ENCODE assay signal across 8 mouse cellular contexts in the genomic region with DNA sequence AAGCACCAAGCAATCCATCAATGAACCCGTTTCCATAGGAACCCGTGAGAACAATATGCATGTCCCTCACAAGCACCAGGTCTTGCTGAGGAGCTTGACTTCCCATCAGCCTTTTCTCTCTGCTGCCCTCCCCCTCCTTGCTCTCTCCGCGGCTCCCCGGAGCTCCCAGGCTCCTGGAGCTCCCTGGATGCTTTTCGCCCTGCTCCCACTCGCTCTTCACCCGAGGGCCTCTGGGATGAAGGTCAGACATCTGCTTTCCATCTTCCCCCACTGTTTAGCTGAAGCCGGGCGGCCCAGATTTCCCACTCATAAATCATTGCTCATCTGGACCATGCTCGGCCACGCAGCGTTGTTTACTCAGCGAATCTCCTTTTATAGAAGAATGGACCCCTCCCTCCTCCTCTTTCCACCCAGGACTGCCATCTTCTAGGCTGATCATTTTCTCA.
DNase-seq lines count a peak whose midpoint lies in the region; ATAC-seq and TF ChIP-seq lines count a peak whose summit lies in the region.

No protein-coding gene starts in this region.

- peak; percentile 91 for ATAC-seq in forebrain, embryonic 12.5 days (ENCODE audit: low FRiP score)
- ATAC-seq in heart, embryonic 16.5 days (replicated peaks; ENCODE audit: extremely low read depth, insufficient read depth, low FRiP score): 0 out of 2 replicates have a peak, but pooled peaks have one; percentile 14
- ATAC-seq in kidney, postnatal 0 days (replicated peaks; ENCODE audit: low FRiP score, low read depth): peak; percentile 80
- peak; percentile 93 for ATAC-seq in lung, embryonic 15.5 days (ENCODE audit: borderline replicate concordance, extremely low read depth, low FRiP score, low TSS enrichment)

- no peaks in the 10 kb centered on the region for H3K9me3 ChIP-seq in forebrain, embryonic 12.5 days
- H3K9me3 ChIP-seq in heart, embryonic 16.5 days (replicated peaks; ENCODE audit: control insufficient read depth, low read length): no peaks in the 10 kb centered on the region
- H3K9me3 ChIP-seq in kidney, postnatal 0 days (replicated peaks; ENCODE audit: low read length): no peaks in the 10 kb centered on the region
- H3K9me3 ChIP-seq in lung, embryonic 15.5 days: no peaks in the 10 kb centered on the region

- no peak for TF ChIP-seq CTCF in kidney, postnatal 0 days (IDR thresholded peaks at IDR 0.05; ENCODE audit: low read depth)

- peaks cover 20% of the 10 kb centered on the region for H3K4me1 ChIP-seq in forebrain, embryonic 12.5 days
- peaks cover 6% of the 10 kb centered on the region for H3K4me1 ChIP-seq in heart, embryonic 16.5 days (ENCODE audit: control insufficient read depth, insufficient read depth, low read length)
- H3K4me1 ChIP-seq in kidney, postnatal 0 days (replicated peaks; ENCODE audit: insufficient read depth, low read length): 0 out of 2 replicates have a peak, but pooled peaks cover 5% of the 10 kb centered on the region
- H3K4me1 ChIP-seq in lung, embryonic 15.5 days: peaks cover 15% of the 10 kb centered on the region

- H3K27me3 ChIP-seq in forebrain, embryonic 12.5 days: no peaks in the 10 kb centered on the region
- no peaks in the 10 kb centered on the region for H3K27me3 ChIP-seq in heart, embryonic 16.5 days (ENCODE audit: control insufficient read depth, insufficient read depth, low read length)
- no peaks in the 10 kb centered on the region for H3K27me3 ChIP-seq in kidney, postnatal 0 days (ENCODE audit: insufficient read depth, low read length)
- H3K27me3 ChIP-seq in lung, embryonic 15.5 days: no peaks in the 10 kb centered on the region

- H3K36me3 ChIP-seq in forebrain, embryonic 12.5 days (replicated peaks): no peaks in the 10 kb centered on the region
- H3K36me3 ChIP-seq in heart, embryonic 16.5 days (ENCODE audit: control insufficient read depth, insufficient read depth): no peaks in the 10 kb centered on the region
- H3K36me3 ChIP-seq in kidney, postnatal 0 days (ENCODE audit: insufficient read depth, low read length): no peaks in the 10 kb centered on the region
- H3K36me3 ChIP-seq in lung, embryonic 15.5 days: no peaks in the 10 kb centered on the region

- H3K27ac ChIP-seq in forebrain, embryonic 12.5 days: peak overlapping the region; percentile 79
- H3K27ac ChIP-seq in heart, embryonic 16.5 days (ENCODE audit: low read length): 0 out of 2 replicates have a peak overlapping the region, but pooled peaks have one; percentile 2
- peak overlapping the region; percentile 14; the same call in 1 of the 2 replicates for H3K27ac ChIP-seq in kidney, postnatal 0 days
- peak overlapping the region; percentile 24 for H3K27ac ChIP-seq in lung, embryonic 15.5 days

- WGBS in forebrain, embryonic 12.5 days: 7% methylated on average over 14 of the region's 14 CpGs
- WGBS in heart, embryonic 16.5 days: 15% methylated on average over 14 of the region's 14 CpGs
- WGBS in kidney, postnatal 0 days: 2% methylated on average over 14 of the region's 14 CpGs
- 6% methylated on average over 14 of the region's 14 CpGs for WGBS in lung, embryonic 15.5 days

- H3K9ac ChIP-seq in forebrain, embryonic 12.5 days: peak overlapping the region; percentile 36; the same call in 1 of the 2 replicates
- H3K9ac ChIP-seq in heart, embryonic 16.5 days (ENCODE audit: low read length): peak overlapping the region; percentile 35
- H3K9ac ChIP-seq in kidney, postnatal 0 days (ENCODE audit: low read depth, low read length): 0 out of 2 replicates have a peak overlapping the region, but pooled peaks have one; percentile 2
- no peak overlapping the region for H3K9ac ChIP-seq in lung, embryonic 15.5 days

- peak overlapping the region; percentile 35 for H3K4me3 ChIP-seq in forebrain, embryonic 12.5 days (replicated peaks)
- 0 out of 2 replicates have a peak overlapping the region, but pooled peaks have one; percentile 9 for H3K4me3 ChIP-seq in heart, embryonic 16.5 days (ENCODE audit: low read length)
- no peak overlapping the region; the same call in 1 of the 2 replicates for H3K4me3 ChIP-seq in kidney, postnatal 0 days (replicated peaks; ENCODE audit: low read depth, low read length)
- H3K4me3 ChIP-seq in lung, embryonic 15.5 days: peak overlapping the region; percentile 24

- peak; percentile 15 to 25 for DNase-seq in cerebellum, postnatal 14 days
- no peak for DNase-seq in cerebellum, adult 8-10 months
- peak; percentile 92 for DNase-seq in kidney, postnatal 0 days (ENCODE audit: low spot score)
- DNase-seq in ovary, postnatal 36 days (ENCODE audit: low spot score): peak; percentile 71
- no peak for DNase-seq in spleen, adult 18-20 months

- peak overlapping the region; percentile 55 for H3K4me2 ChIP-seq in forebrain, embryonic 12.5 days
- peak overlapping the region; percentile 60 for H3K4me2 ChIP-seq in heart, embryonic 16.5 days (ENCODE audit: low read depth, low read length)
- peak overlapping the region; percentile 32 for H3K4me2 ChIP-seq in kidney, postnatal 0 days (ENCODE audit: low read length)
- H3K4me2 ChIP-seq in lung, embryonic 15.5 days: peak overlapping the region; percentile 49

Comparison
In these comparisons a context has a peak if more than half of its experiments do, and no peak if none do; other contexts are left out.
1. DNase-seq: peak in cerebellum, postnatal 14 days (2 of 2), kidney, postnatal 0 days (single experiment) and ovary, postnatal 36 days (single experiment); none in cerebellum, adult 8-10 months (single experiment) and spleen, adult 18-20 months (0 of 2).
2. ATAC-seq: peak in every context shown above with its lines; median percentile 93 in lung, embryonic 15.5 days; 91 in forebrain, embryonic 12.5 days; 80 in kidney, postnatal 0 days; 14 in heart, embryonic 16.5 days.
3. H3K27ac ChIP-seq: peak in every context shown above with its lines; median percentile 79 in forebrain, embryonic 12.5 days; 24 in lung, embryonic 15.5 days; 14 in kidney, postnatal 0 days; 2 in heart, embryonic 16.5 days.
4. Peak in every context shown above with its lines, with median percentiles within 50 percentile points of each other: H3K4me2 ChIP-seq.